Mouse (Mus musculus) frontal cortex, adult 2 months (tissue): ENCODE results near the gene Syne1. TPM values are rescaled to one million over a fixed set of nuclear protein-coding genes. Genes with fewer than 3 reads are reported as not detected.
A peak's percentile ranks its signal among the peaks of the same experiment; 100 is the strongest.

Experiments
- DNase-seq, 2 experiments: peaks; one replicate each; pipeline ENCODE4 v3.0.0; 2022; ENCODE audit warnings: low spot score in 1 of 2; ENCODE audit errors: extremely low spot score in 1 of 2
- polyA plus RNA-seq: library from polyadenylated mRNA; depleted of rRNA; stranded (reverse); fragments of >200 nt; gene quantifications from 2 replicates; pipeline ENCODE4 v1.2.3, GENCODE M21; 2012

The Syne1 gene
- polyA plus RNA-seq, 1 experiment = 163 TPM

DNA sequence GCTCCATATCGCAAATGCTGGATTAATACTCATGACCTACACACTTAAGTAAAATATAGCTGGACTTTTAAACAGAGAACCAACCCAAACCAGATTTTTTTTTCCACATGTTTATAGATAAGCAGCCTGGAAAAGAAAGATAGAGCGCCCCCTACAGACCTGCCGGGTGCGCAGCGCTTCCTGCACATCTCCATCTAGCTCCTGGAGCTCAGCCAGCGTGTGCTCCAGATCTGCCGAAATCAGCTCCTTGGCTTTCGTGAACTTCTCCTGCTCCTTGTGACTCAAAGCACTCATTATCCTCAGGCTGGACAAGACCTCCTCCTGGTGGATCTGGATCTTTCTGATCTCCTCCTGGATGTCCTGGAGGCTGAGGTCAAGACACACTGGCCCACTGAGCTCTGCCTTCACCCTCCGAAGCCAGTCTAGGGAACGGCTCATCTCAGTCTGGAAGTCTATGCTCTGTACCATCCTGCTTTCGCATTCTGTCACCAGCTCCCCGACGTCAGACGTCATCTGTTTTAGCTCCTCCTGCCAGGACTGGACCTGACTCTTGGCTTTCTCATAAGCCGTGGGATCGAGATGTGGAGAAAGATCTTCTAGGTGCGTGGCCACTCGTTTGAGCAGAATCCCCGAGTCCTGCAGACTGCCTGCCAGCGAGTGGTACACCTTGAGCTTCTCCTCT is 323.7 kb downstream of the Syne1 start:
- DNase-seq = peak in 1 of 2 experiments; percentile 60

DNA sequence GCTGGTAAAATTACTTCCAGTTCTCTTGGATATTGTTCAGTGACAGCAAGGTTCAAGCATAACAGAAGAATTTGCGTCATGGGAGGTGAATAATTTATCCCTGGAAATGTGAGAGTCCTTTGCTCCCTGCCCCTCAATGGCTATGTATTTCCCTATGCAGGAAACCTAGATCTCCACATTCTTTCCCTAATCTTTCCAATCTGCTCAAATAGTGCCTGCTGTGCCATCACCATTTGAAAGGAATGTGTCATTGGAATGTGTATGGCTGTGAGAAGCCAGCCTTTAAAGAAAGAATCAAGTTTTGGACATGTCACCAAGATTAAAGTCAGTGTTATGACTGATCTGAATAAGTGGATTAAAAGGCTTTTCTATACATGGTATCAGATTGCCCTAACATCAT is 335.3 kb downstream of the Syne1 start:
- no peak for DNase-seq

DNA sequence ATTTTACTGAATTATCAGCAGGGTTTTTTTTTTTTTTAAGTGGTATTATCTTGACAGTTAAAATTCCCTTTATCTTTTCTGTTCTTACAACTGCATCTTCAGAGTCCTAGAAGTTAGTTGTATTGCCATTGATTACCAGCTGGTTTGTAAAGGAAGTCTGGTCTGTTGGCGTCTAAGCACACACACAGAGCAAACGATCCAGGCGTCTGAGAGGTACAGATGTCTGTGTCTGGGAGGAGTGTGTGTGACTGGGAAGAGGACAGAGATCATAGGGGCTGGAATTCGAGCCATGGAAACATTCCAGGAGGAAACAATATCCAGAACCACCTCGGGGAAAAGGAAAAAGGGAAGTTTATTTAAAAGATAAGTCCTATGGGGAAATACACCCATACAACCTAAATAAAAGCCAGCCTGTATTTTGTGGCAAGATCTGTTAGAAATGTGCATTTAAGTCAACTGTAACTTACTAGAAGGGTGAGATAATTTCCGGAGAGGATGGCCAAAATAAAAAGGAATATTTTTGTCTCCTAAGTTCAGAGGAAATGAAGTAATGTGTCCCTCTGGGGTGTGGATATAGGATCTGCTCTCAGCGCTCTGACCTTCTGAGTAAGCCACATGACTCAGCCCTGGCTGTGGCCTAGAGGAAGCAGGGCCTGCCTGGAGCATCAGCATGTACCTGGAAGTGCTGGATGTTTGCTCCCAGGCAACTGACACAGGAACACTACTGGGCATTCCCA is 343.2 kb downstream of the Syne1 start:
- no peak for DNase-seq

DNA sequence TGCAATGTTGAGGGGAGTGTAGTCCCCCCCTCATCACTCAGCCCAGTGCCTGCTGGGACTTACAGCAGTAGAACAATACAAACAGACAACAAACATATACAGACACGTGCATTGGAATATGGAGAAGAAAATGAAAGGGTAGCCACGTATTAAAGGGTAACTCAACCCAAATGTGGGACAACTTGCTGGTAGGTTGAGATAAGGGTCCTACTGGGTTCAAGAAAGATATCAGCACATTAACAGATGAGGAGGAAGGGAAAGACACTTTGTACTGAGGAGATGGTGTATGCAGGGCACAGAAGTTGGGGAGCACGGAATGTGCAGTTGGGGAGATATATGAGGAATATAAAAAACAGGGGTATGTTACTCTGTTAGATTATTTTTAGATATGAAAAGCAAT is 345.3 kb downstream of the Syne1 start:
- DNase-seq = no peak

DNA sequence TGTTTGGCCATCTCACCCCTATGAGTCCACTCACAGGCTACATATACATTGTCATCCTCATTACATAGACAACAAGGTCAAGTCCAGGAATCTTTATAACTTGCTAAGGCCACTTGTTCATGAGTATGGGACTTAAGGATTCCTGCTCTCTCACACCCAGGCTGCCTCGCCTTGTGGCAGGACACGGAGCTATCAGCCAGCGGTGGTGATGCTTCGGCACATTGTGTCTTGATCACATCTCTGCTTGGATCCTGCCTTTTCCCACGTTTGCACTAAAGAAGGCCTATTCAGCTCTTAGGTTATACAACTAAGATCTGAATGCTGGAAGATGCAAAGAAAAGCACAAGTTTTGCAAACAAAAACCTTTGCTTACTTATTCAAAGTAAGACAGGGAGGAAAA is 345.7 kb downstream of the Syne1 start:
- no peak for DNase-seq

DNA sequence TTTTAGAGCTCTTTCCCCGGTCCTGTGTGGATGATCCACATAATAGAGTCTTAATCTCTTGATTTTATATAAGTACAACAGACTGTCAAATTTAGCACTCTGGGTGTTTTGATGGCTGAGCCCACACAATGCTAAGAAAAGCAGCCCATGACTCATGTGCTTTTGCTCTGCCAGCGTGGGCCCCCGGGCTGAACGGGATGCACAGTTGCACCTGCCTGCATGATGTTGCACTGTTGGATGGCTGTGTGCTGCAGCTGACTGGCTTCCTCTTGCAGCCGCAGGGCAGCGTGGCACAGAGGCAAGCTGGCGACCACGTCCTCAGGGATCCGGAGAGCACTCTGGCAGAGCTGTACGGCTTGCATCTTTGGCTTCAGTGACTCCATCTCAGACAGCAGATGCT is 347.4 kb downstream of the Syne1 start:
- DNase-seq = peak; percentile 88 to 90

DNA sequence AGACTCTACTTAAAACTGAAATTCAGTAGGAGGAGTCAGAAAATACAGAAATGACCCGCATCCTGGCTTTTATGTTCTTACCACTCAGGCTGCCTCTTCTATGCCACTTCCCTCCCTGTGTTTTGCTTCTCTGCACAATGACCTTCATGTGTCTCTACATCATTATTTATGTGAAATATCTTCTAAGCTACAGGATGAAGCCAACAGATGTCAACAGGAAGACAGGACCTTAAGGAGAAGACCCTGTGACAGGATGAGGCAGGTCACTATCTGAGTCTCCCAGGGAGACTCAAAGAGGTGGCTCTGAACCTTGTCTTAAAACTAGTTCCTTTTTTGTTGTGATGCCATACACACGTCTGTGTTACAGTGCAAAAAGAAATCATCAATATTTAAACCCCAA is 353.9 kb downstream of the Syne1 start:
- DNase-seq = no peak

DNA sequence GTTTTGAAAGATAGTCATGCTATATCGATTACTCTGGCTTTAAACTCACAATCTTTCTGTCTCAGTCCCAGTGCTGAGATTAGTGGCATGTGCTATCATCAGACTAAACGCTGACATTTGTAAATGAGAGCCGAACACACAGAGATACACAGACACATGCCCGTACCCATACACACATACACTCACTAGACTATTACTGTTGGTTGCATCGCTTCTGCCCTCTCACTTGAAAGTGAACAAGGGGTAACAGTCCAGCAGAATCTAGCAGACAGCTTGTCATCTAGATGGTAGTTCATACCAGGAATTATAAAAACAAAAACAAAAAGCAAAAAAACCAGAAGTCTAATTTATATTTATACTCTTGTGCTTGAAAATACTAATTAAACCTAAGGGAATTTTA is 355.0 kb downstream of the Syne1 start:
- DNase-seq = no peak

DNA sequence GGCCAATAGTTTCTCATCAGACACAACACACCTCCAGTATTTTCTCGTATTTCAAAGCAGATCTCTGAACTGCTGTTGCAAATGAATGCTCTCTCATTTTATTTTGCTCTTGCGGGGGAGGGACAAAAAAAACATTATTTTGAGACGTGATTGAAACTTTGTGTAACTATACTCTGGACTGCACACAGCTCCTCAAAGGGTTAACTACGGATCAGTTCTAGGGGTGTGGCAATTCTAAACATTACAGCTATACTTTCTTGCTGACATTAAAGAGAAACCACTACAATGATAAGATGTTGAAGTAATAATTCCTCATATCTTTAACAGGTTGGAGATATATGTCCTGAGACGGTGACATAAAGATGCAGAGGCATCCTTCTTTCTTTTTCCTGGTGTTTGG is 356.0 kb downstream of the Syne1 start:
- no peak for DNase-seq

DNA sequence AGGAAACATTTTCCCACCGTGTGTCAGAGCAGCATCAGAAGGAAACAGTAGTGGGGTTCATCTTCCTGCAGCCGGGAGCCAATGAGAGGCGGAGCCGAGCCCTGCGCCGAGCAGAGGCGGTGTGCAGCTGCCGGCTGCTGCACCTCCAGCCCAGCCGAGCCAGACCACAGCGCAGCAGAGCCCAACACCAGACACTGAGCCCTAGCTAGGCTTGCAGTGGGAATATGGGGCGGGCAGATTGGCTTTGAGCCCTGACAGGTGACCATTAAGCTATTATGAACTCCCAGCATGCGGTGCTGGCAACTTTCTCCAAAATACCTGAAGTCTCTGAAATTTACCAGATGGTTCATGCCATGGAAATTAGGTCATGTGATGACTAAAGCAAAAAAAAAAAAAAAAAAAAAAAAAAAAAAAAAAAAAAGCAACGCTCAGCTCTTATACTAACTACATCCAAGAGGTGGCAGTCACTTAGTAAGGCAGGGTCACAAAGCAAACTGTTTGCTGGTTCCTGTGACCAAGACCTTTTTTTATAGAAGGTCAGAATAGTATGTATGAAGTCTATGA is 356.5 kb downstream of the Syne1 start:
- peak; percentile 49 to 79 for DNase-seq

DNA sequence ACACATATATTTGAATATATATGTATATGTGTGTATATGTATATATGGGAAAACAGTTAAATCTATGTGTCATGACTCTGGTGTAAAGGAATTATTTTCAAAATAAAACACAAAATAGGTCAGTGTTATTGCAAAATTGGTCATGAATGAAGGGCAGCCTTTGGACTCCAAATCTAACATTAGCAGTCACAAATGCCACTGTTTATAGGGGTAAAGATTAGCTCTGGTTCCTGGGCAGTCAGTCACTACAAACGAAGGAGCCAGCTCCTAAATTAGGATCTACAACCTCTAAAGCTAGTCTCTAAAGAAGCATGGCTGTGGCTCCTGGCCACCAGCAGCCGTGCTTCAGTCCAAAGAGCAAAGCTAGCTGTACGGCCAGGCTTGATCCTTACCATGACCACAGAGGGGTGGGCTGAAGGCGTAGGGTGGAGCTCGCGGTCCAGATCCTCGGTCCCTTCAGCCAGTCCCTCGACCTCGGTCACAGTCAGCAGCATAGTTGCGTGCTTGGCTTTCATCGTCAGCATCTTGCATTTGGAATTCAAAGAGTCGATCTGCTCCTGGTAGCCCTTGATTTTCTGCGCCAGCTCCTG is 357.1 kb downstream of the Syne1 start:
- DNase-seq = no peak

DNA sequence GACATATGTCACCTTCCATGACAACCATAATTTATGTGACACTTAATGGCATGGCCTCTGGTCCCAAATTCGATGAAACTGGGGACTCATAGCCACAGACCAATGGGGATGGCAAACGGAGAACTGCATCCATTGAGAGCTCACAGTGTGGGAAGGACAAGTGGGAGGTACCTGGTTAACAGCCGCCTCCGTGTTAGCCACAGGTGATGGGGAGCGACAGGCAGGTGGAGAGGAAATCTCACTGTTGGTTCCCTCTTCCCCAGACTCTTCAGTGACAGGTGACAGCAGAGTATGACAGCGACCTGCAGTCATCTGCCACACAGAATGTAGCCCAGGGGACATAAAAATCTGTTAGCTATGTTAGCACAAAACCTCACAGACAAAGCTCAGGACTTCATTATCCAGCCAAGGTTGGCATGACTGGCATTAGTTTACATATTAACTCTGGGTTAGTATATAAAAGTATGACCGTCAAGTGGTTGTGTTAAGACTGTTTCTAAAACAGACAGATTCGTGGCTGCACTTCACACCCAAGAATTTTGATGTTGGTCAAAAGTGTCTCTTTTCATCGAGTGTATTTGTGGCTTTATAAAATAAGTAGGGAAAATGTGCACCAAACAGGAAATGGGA is 358.3 kb downstream of the Syne1 start:
- no peak for DNase-seq

DNA sequence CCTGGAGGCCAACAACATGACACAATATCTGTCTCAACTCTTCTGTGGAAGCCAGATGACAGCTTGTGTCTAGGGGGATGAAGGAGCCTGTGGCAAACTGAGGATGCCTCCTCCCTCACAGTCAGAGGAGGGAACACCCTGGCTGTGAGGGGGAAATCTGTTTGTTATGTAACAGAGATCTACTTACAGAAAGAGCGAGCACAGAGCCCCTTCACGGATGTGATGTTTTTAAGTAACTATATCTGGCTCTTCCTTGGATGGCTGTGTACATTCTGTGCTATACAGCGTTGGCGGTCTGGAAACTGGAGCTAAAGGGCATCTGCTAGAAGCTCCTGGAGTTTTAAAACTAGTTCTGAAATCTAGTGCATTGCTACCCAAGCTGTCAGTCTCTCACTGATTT is 360.5 kb downstream of the Syne1 start:
- peak; percentile 82 to 84 for DNase-seq

DNA sequence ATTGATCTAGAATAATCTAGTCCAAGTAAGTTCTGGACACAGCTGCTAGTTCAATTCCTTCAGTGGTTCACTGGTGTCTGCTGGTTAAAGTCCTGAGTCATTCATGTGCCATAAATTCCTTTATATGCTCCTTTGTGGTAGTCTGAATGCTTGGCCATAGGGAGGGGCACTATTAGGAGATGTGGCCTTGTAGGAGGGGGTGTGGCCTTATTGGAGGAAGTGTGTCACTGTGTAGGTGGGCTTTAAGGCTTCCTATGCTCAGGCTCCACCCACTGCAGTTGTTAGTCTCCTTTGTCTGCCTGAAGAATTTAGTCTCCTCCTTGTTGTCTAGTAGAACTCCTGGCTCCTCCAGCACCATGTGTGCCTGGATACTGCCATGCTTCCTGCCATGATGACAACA is 362.4 kb downstream of the Syne1 start:
- DNase-seq = no peak

DNA sequence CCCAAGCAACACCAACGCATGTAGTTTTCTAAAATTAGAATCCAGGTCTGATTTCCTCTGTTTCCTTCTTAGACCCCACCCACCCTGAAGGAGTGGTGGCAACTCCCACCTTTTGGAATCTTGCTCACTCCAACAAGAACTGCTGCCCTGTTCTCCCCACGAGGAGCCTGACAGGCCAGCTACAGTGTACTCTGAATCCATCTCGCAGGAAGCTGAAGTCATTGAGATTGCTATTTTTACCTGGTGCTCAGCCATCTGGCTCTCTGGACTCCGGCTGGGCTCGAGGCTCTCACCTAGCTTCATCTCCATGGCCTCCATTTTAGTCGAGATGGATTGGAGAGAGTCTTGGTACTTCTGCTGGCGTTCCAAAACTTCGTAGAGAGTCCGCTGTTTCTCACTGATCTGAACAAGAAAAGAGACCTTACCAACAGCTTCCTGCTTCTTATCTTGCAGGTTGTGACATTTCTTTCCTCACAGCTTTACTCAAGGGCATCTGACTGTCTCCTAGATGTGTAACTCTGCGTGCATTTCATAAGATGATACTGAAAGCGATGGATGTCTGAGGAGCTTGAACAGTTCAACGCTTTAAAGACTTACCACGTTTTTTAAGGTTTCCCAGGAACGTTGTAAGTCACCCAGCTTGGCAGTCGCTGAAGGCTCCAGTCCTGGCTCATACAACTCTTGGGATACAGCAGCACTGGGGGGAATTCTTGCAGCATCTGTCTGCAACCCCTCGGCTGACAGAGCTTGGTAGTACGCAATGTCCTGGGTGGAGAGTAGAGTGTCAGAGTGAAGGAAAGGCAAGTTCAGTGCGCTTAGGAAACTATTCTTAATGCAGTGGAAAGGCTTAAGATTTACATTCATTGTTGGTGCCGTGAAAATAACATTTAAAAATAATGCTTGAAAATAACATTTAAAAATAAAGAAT is 365.9 kb downstream of the Syne1 start:
- DNase-seq = no peak

DNA sequence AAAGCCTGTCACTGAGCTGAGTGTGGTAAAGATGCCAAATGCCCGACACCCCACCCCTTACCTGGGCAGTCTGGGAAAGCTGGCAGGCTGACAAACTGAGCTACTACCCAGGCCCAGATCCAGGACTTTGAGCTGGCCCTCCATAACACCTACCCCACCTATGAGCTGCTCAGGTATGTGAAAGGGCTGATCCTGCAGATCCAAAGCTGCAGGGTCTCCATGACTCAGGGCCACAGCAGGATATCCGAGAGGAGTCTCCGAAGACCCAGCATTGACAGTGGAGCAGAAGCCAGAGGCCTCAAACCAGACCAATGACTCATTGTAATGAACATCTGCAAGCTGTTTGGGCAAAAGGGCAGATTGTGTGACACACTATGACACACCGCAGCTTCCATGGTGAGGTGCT is 369.5 kb downstream of the Syne1 start:
- DNase-seq = no peak

DNA sequence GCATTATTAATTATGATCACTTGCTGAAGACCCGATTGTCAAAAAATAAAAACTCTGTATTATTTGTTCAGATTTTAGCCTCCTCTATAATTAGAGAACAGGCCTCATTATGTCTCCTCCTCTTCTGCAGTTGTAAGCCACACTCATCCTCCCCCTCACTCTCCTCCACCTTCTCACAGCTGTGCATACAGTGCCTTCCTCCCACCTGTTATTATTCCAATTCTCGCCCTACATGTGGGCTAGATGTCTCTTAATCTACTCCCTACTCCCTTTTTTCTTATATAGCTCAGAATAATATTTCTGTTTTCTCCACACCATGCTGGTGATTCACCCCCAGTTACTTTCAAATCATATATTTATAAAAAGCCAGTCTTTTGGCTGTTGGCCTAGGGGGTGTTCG is 371.4 kb downstream of the Syne1 start:
- DNase-seq = peak in 1 of 2 experiments; percentile 55

DNA sequence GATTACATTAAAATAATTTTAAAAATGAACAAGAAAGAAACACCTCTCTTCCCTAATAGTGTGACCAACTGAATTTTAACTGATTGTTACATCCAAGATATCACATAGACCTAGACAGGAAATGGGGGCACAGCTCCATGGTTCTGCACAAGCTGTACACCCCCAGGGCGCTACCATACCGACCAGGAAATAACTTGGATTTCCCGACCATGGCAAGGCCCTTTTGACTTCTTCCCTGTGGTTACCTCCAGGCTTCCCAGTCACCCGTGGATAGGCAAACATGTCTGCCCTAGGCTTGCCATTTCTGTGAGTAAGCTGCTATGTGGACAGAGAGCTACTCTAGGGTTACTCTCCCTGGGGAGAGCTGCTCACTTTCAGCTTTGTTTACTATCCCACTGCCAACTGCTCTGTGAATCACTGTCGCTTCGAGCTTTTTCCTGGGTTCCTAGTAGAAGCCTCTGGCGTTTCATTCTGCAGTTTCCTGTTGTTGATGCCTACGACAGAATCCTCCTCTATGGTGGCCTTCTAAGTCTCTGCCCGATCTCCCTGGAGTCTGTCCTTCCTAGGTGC is 373.8 kb downstream of the Syne1 start:
- DNase-seq = no peak

DNA sequence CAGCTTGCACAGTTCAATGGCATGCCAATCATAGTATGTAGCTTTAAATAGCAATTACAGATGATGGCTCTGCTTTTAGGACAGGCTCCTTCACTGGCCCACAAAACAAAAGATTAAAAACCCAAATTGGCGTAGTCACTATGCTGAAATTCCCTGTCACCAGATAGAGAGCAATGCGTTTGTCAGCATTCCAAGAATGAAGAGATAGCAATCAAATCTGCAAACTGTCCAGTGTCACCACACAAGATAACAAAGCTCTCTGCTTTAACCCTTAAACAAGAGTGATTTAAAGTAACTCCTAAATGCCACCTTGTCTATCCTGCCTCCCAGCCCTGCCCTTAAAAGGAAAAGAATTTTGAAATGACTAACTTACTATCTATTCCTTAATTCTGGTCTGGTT is 374.9 kb downstream of the Syne1 start:
- no peak for DNase-seq

DNA sequence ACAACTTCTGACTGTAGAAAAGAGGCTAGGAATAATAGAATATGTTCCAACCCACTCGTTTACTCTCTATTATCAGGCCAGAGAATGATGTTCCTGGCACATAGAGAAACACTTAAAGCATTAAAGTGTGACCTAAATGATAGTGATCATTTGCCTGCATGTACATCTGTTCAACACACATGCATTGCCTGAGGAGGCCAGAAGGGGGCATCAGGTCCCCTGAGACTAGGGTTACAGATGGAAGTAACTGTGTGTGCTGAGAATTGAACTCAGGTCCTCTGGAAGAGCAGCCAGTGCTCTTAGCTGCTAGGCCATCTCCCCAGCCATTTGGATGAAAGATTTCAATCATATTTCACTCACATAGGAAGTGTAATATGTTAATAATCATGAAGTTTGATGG is 380.9 kb downstream of the Syne1 start:
- DNase-seq = no peak
